Mouse (Mus musculus): ENCODE measurements at regions not wholly inside any gene's neighbourhood (a gene's known extent, or its start where the extent isn't known, plus 50 kb on each side); places are given as distances from the start of the nearest gene placed in this dataset.

DNA sequence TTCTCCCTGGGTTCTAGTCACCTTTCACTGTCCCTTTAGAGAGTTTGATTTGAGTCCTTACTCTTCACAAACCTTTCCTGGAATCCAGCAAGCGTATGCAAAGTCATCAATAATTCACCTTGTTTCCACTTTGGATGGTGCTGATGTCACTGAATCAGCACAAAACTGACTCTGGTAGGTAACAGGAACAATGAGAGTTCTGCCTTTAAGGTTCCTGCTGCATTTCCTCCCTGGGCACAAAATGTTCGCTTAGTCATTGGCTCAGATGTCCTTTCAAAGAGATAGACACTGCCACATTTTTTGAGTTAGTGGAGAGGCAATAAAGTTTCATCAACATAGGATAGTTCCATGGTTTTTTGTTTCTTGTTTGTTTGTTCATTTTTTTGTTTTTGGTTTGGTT, 664.4 kb upstream of the Tbl1xr1 start:
- WGBS, result 83% methylated on average over 2 of the region's 2 CpGs
- H3K27ac ChIP-seq (ENCODE audit: low read length), result no peak overlapping the region
- H3K4me3 ChIP-seq (ENCODE audit: low read depth, low read length), result no peak overlapping the region

GRCm38 (mm10) chr3:21423139-21423538, 653.3 kb upstream of the Tbl1xr1 start:
- Histone ChIP-seq H3K4me3 (ENCODE audit: low read depth, low read length) (no peak overlapping the region), H3K9me3 (ENCODE audit: low read length) (no peaks in the 10 kb centered on the region), H3K4me1 (ENCODE audit: insufficient read depth, low read depth, low read length) (no peaks in the 10 kb centered on the region), H3K4me2 (replicated peaks; ENCODE audit: low read depth, low read length) (no peak overlapping the region), H3K27ac (ENCODE audit: low read length) (no peak overlapping the region), H3K9ac (replicated peaks; ENCODE audit: low read depth) (no peak overlapping the region), H3K36me3 (ENCODE audit: insufficient read depth, low read length) (no peaks in the 10 kb centered on the region), H3K27me3 (replicated peaks; ENCODE audit: insufficient read depth, low read length) (no peaks in the 10 kb centered on the region)
- ATAC-seq, result no peak
- DNase-seq (ENCODE audit: low spot score), result no peak
- TF ChIP-seq EP300 (IDR thresholded peaks at IDR 0.05), result no peak
- TF ChIP-seq CTCF (IDR thresholded peaks at IDR 0.05), result no peak
- 80% methylated on average over 5 of the region's 5 CpGs for WGBS

More for the DNA sequence above, 664.4 kb upstream of the Tbl1xr1 start:
- Histone ChIP-seq H3K4me2 (replicated peaks; ENCODE audit: low read depth, low read length) (no peak overlapping the region), H3K4me1 (ENCODE audit: insufficient read depth, low read depth, low read length) (no peaks in the 10 kb centered on the region), H3K27me3 (replicated peaks; ENCODE audit: insufficient read depth, low read length) (no peaks in the 10 kb centered on the region), H3K36me3 (ENCODE audit: insufficient read depth, low read length) (no peaks in the 10 kb centered on the region), H3K9me3 (ENCODE audit: low read length) (no peaks in the 10 kb centered on the region), H3K9ac (replicated peaks; ENCODE audit: low read depth) (no peak overlapping the region)
- TF ChIP-seq EP300 (IDR thresholded peaks at IDR 0.05), result no peak
- TF ChIP-seq CTCF (IDR thresholded peaks at IDR 0.05), result no peak
- ATAC-seq (no peak), DNase-seq (ENCODE audit: low spot score) (no peak)

- Histone ChIP-seq H3K36me3 (ENCODE audit: insufficient read depth, low read length) (no peaks in the 10 kb centered on the region), H3K4me2 (replicated peaks; ENCODE audit: low read depth, low read length) (no peak overlapping the region), H3K9ac (replicated peaks; ENCODE audit: low read depth) (no peak overlapping the region), H3K9me3 (ENCODE audit: low read length) (no peaks in the 10 kb centered on the region), H3K4me1 (ENCODE audit: insufficient read depth, low read depth, low read length) (no peaks in the 10 kb centered on the region), H3K27me3 (replicated peaks; ENCODE audit: insufficient read depth, low read length) (no peaks in the 10 kb centered on the region), H3K27ac (ENCODE audit: low read length) (no peak overlapping the region), H3K4me3 (ENCODE audit: low read depth, low read length) (no peak overlapping the region)
- WGBS, result 59% methylated on average over 6 of the region's 6 CpGs
- 0 out of 2 replicates have a peak, but pooled peaks have one; percentile 19 for TF ChIP-seq EP300 (IDR thresholded peaks at IDR 0.05)
- TF ChIP-seq CTCF (IDR thresholded peaks at IDR 0.05), result no peak
- ATAC-seq (peak; percentile 37), DNase-seq (ENCODE audit: low spot score) (peak; percentile 39)
These were observed 649.9 kb upstream of the Tbl1xr1 start for GRCm38 (mm10) chr3:21426538-21426937.

- Histone ChIP-seq H3K27me3 (replicated peaks; ENCODE audit: insufficient read depth, low read length) (no peaks in the 10 kb centered on the region), H3K9ac (replicated peaks; ENCODE audit: low read depth) (no peak overlapping the region), H3K4me1 (ENCODE audit: insufficient read depth, low read depth, low read length) (no peaks in the 10 kb centered on the region), H3K9me3 (ENCODE audit: low read length) (no peaks in the 10 kb centered on the region), H3K4me3 (ENCODE audit: low read depth, low read length) (no peak overlapping the region), H3K4me2 (replicated peaks; ENCODE audit: low read depth, low read length) (no peak overlapping the region), H3K27ac (ENCODE audit: low read length) (no peak overlapping the region), H3K36me3 (ENCODE audit: insufficient read depth, low read length) (no peaks in the 10 kb centered on the region)
- TF ChIP-seq CTCF (IDR thresholded peaks at IDR 0.05), result no peak
- no peak for TF ChIP-seq EP300 (IDR thresholded peaks at IDR 0.05)
- ATAC-seq (no peak), DNase-seq (ENCODE audit: low spot score) (peak; percentile 36)
- WGBS, result 56% methylated on average over 6 of the region's 6 CpGs
These were observed 648.9 kb upstream of the Tbl1xr1 start for GRCm38 (mm10) chr3:21427408-21428031.

- peak; percentile 28 for DNase-seq (ENCODE audit: low spot score)
These were observed 648.3 kb upstream of the Tbl1xr1 start for GRCm38 (mm10) chr3:21428120-21428519.

DNA sequence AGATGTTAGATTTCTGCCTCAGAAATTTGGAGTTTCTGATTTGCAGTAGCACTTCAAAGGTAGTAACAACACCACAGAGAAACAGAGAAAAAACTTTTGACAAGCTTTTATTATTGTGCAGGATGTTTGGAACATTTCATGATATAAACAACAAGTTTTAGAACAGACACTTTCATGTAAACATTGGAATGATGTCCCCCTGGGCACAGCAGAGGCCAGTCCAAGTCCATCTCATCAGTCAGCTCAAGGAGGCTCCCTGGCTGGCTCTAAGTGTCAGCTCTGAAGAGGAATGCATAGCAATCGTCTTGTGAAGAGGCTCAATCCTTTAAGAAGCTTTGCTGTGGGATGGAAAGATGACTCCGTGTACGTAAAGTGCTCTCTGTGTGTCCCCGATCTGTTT, 612.2 kb upstream of the Tbl1xr1 start:
- Histone ChIP-seq H3K4me2 (replicated peaks; ENCODE audit: low read depth, low read length) (no peak overlapping the region), H3K9ac (replicated peaks; ENCODE audit: low read depth) (no peak overlapping the region), H3K4me3 (ENCODE audit: low read depth, low read length) (no peak overlapping the region), H3K4me1 (ENCODE audit: insufficient read depth, low read depth, low read length) (no peaks in the 10 kb centered on the region; the same call in 1 of the 2 replicates), H3K27me3 (replicated peaks; ENCODE audit: insufficient read depth, low read length) (no peaks in the 10 kb centered on the region), H3K36me3 (ENCODE audit: insufficient read depth, low read length) (no peaks in the 10 kb centered on the region), H3K27ac (ENCODE audit: low read length) (no peak overlapping the region), H3K9me3 (ENCODE audit: low read length) (no peaks in the 10 kb centered on the region)
- peak; percentile 43 for DNase-seq (ENCODE audit: low spot score)
- 34% methylated on average over 4 of the region's 4 CpGs for WGBS
- ATAC-seq, result peak; percentile 62
- TF ChIP-seq EP300 (IDR thresholded peaks at IDR 0.05), result peak; percentile 33; the same call in 1 of the 2 replicates
- TF ChIP-seq CTCF (IDR thresholded peaks at IDR 0.05), result peak; percentile 17

More at GRCm38 (mm10) chr3:21428120-21428519, 648.3 kb upstream of the Tbl1xr1 start:
- peak; percentile 64 for TF ChIP-seq EP300 (IDR thresholded peaks at IDR 0.05)
- TF ChIP-seq CTCF (IDR thresholded peaks at IDR 0.05), result no peak
- Histone ChIP-seq H3K36me3 (ENCODE audit: insufficient read depth, low read length) (no peaks in the 10 kb centered on the region), H3K4me2 (replicated peaks; ENCODE audit: low read depth, low read length) (no peak overlapping the region), H3K4me1 (ENCODE audit: insufficient read depth, low read depth, low read length) (no peaks in the 10 kb centered on the region), H3K4me3 (ENCODE audit: low read depth, low read length) (no peak overlapping the region), H3K9me3 (ENCODE audit: low read length) (no peaks in the 10 kb centered on the region), H3K9ac (replicated peaks; ENCODE audit: low read depth) (no peak overlapping the region), H3K27ac (ENCODE audit: low read length) (no peak overlapping the region), H3K27me3 (replicated peaks; ENCODE audit: insufficient read depth, low read length) (no peaks in the 10 kb centered on the region)
- 22% methylated on average over 2 of the region's 2 CpGs for WGBS
- no peak; the same call in 1 of the 2 replicates for ATAC-seq
